Mouse (Mus musculus): ENCODE results near the gene Capn11. TPM values are rescaled to one million over a fixed set of nuclear protein-coding genes. Genes with fewer than 3 reads are reported as not detected.

Gene Capn11
- polyA plus RNA-seq, 1 experiment from 2014 or later, result 0.12 TPM

DNA sequence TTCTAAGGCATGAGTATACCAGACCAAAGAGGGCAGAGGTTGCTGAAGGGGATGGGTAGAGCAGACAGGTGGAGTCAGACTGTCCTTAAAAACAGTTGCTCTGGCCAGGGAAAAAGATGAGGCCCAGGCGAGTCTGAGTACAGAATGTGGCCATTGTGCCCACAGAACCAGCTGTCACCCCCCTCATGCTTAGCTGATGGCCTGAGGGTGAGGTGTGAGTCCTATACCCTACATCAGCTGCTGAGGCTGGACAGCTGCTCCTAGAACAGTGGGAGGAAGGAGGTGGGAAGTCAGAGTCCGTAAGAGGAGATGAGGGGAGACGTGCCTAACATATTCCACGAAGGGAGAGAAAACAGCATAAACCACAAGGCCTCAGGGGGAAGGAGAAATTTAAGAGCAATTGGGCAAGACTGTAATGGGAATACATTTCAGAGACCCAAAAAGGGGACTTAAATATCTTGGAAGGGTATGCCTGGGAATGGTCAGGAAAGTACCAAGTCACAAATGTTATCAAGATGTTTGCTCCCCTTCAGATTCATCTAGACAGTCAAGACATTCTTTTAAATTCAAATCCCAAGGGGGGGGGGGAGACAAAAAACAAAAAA lies 43.0 kb downstream of the Capn11 start:
- H3K4me2 ChIP-seq (ENCODE audit: low read length), result no peak overlapping the region
- H3K27ac ChIP-seq (replicated peaks in 1 of 2; ENCODE audit: control insufficient read depth in 1 of 2, insufficient read depth in 1 of 2, low read depth in 2 of 2, low read length in 2 of 2), result no peak overlapping the region
- no peak overlapping the region for H3K9ac ChIP-seq (ENCODE audit: low read length)
- no peaks in the 10 kb centered on the region for H3K9me3 ChIP-seq (ENCODE audit: control insufficient read depth, low read length)
- WGBS, result 55% methylated on average over 4 of the region's 4 CpGs
- no peak overlapping the region for H3K4me3 ChIP-seq (ENCODE audit: control insufficient read depth in 1 of 2, insufficient read depth in 1 of 2, low read depth in 1 of 2, low read length in 2 of 2)
- ATAC-seq (ENCODE audit: insufficient number of reproducible peaks, insufficient read depth, low FRiP score, low read depth), result no peak
- H3K27me3 ChIP-seq (ENCODE audit: control insufficient read depth, insufficient read depth, low read length), result no peaks in the 10 kb centered on the region
- H3K4me1 ChIP-seq (ENCODE audit: control insufficient read depth in 2 of 2, insufficient read depth in 2 of 2, low read length in 2 of 2), result peaks cover 14 to 15% of the 10 kb centered on the region in 2 experiments
- H3K36me3 ChIP-seq (ENCODE audit: control insufficient read depth, insufficient read depth, low read length), result no peaks in the 10 kb centered on the region

DNA sequence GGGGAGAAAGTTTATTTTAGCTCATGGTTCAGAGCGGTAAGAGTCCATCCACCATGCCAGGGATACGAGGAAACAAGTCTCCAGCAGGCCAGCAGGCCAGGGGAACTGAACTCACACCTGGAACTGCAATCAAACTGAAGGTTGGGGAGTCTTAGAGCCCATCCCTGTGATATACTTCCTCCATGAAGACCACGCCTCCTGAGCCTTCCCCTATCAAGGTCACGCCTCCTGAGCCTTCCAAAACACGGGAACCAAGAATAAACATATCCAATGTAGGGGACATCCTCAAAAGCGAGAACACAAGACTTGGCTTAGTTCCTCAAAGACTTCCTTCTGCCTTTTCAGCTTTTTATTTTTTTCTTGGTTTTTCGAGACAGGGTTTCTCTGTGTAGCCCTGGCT lies 46.2 kb downstream of the Capn11 start:
- no peak overlapping the region for H3K27ac ChIP-seq (replicated peaks in 1 of 2; ENCODE audit: control insufficient read depth in 1 of 2, insufficient read depth in 1 of 2, low read depth in 2 of 2, low read length in 2 of 2)
- no peak for ATAC-seq (ENCODE audit: insufficient number of reproducible peaks, insufficient read depth, low FRiP score, low read depth)
- H3K9me3 ChIP-seq (ENCODE audit: control insufficient read depth, low read length), result no peaks in the 10 kb centered on the region
- H3K9ac ChIP-seq (ENCODE audit: low read length), result no peak overlapping the region
- no peak overlapping the region for H3K4me3 ChIP-seq (ENCODE audit: control insufficient read depth in 1 of 2, insufficient read depth in 1 of 2, low read depth in 1 of 2, low read length in 2 of 2)
- H3K36me3 ChIP-seq (ENCODE audit: control insufficient read depth, insufficient read depth, low read length), result no peaks in the 10 kb centered on the region
- peaks cover 4 to 6% of the 10 kb centered on the region in 2 experiments; a peak in 3 of 4 replicates for H3K4me1 ChIP-seq (ENCODE audit: control insufficient read depth in 2 of 2, insufficient read depth in 2 of 2, low read length in 2 of 2)
- no peaks in the 10 kb centered on the region for H3K27me3 ChIP-seq (ENCODE audit: control insufficient read depth, insufficient read depth, low read length)
- WGBS, result 82% methylated on average over 7 of the region's 7 CpGs
- no peak overlapping the region for H3K4me2 ChIP-seq (ENCODE audit: low read length)

DNA sequence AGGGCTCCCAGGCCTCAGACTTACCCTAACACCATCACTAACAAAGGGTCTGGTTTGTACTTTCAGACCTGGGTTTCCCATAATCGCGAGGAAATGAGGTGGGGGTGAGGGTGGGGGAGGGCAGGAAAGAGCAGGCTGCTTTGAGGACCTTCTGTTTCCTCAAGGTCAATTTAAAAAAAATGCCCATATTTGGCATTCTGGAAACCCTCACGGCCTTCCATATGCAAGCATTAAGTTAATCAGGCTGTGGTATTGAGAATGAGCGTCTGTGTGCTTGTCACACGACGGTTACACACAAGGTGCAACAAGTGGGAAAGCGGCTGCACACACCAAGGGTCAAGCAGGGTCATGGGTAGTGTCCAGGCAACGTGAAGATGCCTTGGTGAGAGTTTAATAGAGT lies 47.1 kb downstream of the Capn11 start:
- H3K9ac ChIP-seq (ENCODE audit: low read length), result no peak overlapping the region
- H3K27me3 ChIP-seq (ENCODE audit: control insufficient read depth, insufficient read depth, low read length), result no peaks in the 10 kb centered on the region
- no peak for ATAC-seq (ENCODE audit: insufficient number of reproducible peaks, insufficient read depth, low FRiP score, low read depth)
- 64% methylated on average over 8 of the region's 8 CpGs for WGBS
- H3K4me1 ChIP-seq (ENCODE audit: control insufficient read depth in 2 of 2, insufficient read depth in 2 of 2, low read length in 2 of 2), result peaks cover 4 to 6% of the 10 kb centered on the region in 2 experiments; a peak in 3 of 4 replicates
- peaks cover 4% of the 10 kb centered on the region; the same call in 1 of the 2 replicates for H3K9me3 ChIP-seq (ENCODE audit: control insufficient read depth, low read length)
- no peaks in the 10 kb centered on the region for H3K36me3 ChIP-seq (ENCODE audit: control insufficient read depth, insufficient read depth, low read length)
- H3K27ac ChIP-seq (replicated peaks in 1 of 2; ENCODE audit: control insufficient read depth in 1 of 2, insufficient read depth in 1 of 2, low read depth in 2 of 2, low read length in 2 of 2), result no peak overlapping the region
- H3K4me3 ChIP-seq (ENCODE audit: control insufficient read depth in 1 of 2, insufficient read depth in 1 of 2, low read depth in 1 of 2, low read length in 2 of 2), result no peak overlapping the region
- no peak overlapping the region for H3K4me2 ChIP-seq (ENCODE audit: low read length)

DNA sequence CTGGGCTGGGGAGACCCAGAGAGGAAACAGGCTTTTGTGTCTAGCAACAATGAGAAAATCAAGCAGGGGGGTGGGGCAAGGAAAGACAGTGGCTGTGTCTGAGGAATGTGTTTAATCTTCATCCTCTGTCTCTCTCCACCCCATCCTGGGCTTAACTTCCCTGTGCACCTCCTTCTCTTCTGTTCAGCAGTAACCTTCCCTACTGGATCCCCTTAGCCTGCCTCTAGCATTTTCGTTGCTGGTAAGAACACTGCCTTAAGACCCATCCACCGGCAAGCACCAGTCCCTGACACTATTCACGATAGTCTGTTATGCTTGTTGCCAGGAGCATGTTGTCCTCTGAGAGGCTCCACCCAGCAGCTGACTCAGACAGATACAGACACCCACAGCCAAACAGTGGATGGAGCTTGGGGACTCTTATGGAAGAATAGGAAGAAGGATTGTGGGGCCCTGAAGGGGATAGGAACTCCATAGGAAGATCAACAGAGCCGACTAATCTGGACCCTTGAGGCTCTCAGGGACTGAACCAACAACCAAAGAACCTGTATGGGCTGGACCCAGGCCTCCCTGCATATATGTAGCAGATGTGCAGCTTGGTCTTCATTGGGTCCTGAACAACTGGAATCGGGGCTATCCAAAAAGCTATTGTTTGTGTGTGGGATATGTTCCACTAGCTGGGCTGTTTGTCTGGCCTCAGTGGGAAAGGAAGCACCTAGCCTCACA lies 48.8 kb downstream of the Capn11 start:
- no peak overlapping the region for H3K4me2 ChIP-seq (ENCODE audit: low read length)
- no peak overlapping the region for H3K9ac ChIP-seq (ENCODE audit: low read length)
- peak overlapping the region; percentile 50 to 61; a peak in 3 of 4 replicates for H3K27ac ChIP-seq (replicated peaks in 1 of 2; ENCODE audit: control insufficient read depth in 1 of 2, insufficient read depth in 1 of 2, low read depth in 2 of 2, low read length in 2 of 2)
- H3K36me3 ChIP-seq (ENCODE audit: control insufficient read depth, insufficient read depth, low read length), result no peaks in the 10 kb centered on the region
- WGBS, result 18% methylated on average over 5 of the region's 5 CpGs
- no peaks in the 10 kb centered on the region for H3K27me3 ChIP-seq (ENCODE audit: control insufficient read depth, insufficient read depth, low read length)
- peak; percentile 35; the same call in 1 of the 2 replicates for ATAC-seq (ENCODE audit: insufficient number of reproducible peaks, insufficient read depth, low FRiP score, low read depth)
- H3K4me3 ChIP-seq (ENCODE audit: control insufficient read depth in 1 of 2, insufficient read depth in 1 of 2, low read depth in 1 of 2, low read length in 2 of 2), result no peak overlapping the region
- H3K9me3 ChIP-seq (ENCODE audit: control insufficient read depth, low read length), result peaks cover 4% of the 10 kb centered on the region; the same call in 1 of the 2 replicates
- H3K4me1 ChIP-seq (ENCODE audit: control insufficient read depth in 2 of 2, insufficient read depth in 2 of 2, low read length in 2 of 2), result peaks cover 4 to 6% of the 10 kb centered on the region in 2 experiments; a peak in 3 of 4 replicates

DNA sequence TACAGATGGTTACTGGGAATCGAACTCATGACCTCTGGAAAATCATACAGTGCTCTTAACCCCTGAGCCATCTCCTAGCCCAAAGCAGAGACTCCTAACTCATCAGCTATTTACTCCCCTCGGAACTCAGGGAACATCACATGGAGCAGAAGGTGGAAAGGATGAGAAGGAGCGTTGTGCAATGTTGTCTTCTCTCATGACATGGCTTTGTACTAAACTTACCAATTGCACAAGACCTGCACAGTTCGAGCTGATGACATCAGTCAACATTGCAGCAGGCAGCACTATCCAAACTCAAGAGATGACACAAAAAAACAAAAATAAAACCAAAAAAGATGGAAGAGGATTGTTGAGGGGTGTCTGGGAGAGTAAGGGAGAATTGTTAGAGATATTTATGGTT lies 50.7 kb downstream of the Capn11 start:
- Histone ChIP-seq H3K4me2 (ENCODE audit: low read length) (no peak overlapping the region), H3K36me3 (ENCODE audit: control insufficient read depth, insufficient read depth, low read length) (no peaks in the 10 kb centered on the region), H3K9ac (ENCODE audit: low read length) (no peak overlapping the region), H3K4me1 (ENCODE audit: control insufficient read depth in 2 of 2, insufficient read depth in 2 of 2, low read length in 2 of 2) (peaks cover 4 to 6% of the 10 kb centered on the region in 2 experiments; a peak in 3 of 4 replicates), H3K27me3 (ENCODE audit: control insufficient read depth, insufficient read depth, low read length) (no peaks in the 10 kb centered on the region), H3K27ac (replicated peaks in 1 of 2; ENCODE audit: control insufficient read depth in 1 of 2, insufficient read depth in 1 of 2, low read depth in 2 of 2, low read length in 2 of 2) (no peak overlapping the region), H3K4me3 (ENCODE audit: control insufficient read depth in 1 of 2, insufficient read depth in 1 of 2, low read depth in 1 of 2, low read length in 2 of 2) (no peak overlapping the region), H3K9me3 (ENCODE audit: control insufficient read depth, low read length) (peaks cover 4% of the 10 kb centered on the region; the same call in 1 of the 2 replicates)
- 84% methylated on average over 4 of the region's 4 CpGs for WGBS
- ATAC-seq (ENCODE audit: insufficient number of reproducible peaks, insufficient read depth, low FRiP score, low read depth), result no peak

DNA sequence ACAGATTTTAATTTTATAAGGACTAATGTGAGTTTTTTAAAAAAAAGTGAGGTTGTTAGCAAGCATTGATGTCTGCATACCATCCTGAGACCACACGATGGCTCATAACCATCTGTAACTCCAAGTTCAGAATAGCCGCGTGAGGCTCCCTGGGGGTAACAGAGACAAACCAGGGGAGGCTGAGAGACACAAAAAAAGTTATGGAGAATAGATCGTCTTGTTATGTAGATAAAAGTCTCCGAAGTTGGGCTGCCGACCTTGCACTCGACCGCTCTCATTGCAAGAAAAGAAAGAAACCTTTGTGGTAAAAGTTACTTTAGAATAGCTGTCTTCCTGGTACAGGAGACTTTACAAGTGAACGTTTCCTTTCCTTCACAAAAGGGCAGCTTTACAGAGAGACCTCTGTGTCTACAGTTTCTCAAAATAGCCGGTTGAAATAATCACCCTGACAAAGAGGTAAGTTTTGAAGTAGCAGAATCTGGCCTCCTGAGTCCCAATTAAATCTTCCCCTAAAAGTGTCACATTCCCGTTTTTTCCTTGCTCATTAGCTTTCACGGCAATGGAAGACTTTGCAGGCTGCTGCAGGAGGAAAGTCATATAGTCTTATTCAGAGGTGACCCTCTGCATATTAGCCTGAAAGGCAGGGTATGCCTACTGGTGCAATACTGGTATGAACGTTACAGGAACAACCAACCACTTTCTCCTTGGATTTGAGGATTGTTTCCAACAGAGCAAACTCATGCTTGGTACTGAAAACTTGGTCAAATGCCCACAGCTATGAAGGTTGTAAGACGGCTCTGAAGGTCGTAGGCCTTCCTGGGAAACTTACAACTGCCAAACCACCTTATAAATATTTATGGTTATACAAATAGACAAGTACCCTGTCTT lies 51.9 kb downstream of the Capn11 start:
- no peaks in the 10 kb centered on the region for H3K27me3 ChIP-seq (ENCODE audit: control insufficient read depth, insufficient read depth, low read length)
- no peak overlapping the region for H3K27ac ChIP-seq (replicated peaks in 1 of 2; ENCODE audit: control insufficient read depth in 1 of 2, insufficient read depth in 1 of 2, low read depth in 2 of 2, low read length in 2 of 2)
- no peak overlapping the region for H3K9ac ChIP-seq (ENCODE audit: low read length)
- peaks cover 4% of the 10 kb centered on the region; the same call in 1 of the 2 replicates for H3K9me3 ChIP-seq (ENCODE audit: control insufficient read depth, low read length)
- H3K4me2 ChIP-seq (ENCODE audit: low read length), result no peak overlapping the region
- peaks cover 5 to 6% of the 10 kb centered on the region in 2 experiments; a peak in 3 of 4 replicates for H3K4me1 ChIP-seq (ENCODE audit: control insufficient read depth in 2 of 2, insufficient read depth in 2 of 2, low read length in 2 of 2)
- no peak for ATAC-seq (ENCODE audit: insufficient number of reproducible peaks, insufficient read depth, low FRiP score, low read depth)
- no peak overlapping the region for H3K4me3 ChIP-seq (ENCODE audit: control insufficient read depth in 1 of 2, insufficient read depth in 1 of 2, low read depth in 1 of 2, low read length in 2 of 2)
- H3K36me3 ChIP-seq (ENCODE audit: control insufficient read depth, insufficient read depth, low read length), result no peaks in the 10 kb centered on the region
- 80% methylated on average over 15 of the region's 15 CpGs for WGBS

DNA sequence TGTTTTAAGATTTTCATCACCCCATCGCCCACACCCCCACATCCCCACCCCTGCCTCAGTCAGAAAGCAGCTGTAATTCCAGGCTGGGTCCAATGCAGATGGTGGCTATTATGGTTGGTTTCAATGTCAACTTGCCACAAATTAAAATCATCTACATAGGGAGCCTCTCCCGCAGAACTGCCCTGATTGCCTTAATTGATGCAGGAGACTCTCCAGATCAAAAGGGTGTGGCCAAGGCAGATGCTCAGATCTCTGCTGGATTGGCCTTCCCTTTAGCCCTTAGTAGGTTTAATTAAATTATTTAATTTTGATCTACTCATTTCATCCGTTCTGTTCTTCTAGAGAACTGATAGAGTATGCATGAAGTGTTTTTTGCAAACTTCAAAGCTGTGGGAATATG lies 56.1 kb downstream of the Capn11 start:
- H3K4me1 ChIP-seq (ENCODE audit: control insufficient read depth in 2 of 2, insufficient read depth in 2 of 2, low read length in 2 of 2), result peaks cover 15 to 25% of the 10 kb centered on the region in 2 experiments
- no peak for ATAC-seq (ENCODE audit: insufficient number of reproducible peaks, insufficient read depth, low FRiP score, low read depth)
- H3K4me2 ChIP-seq (ENCODE audit: low read length), result no peak overlapping the region
- H3K9ac ChIP-seq (ENCODE audit: low read length), result no peak overlapping the region
- WGBS, result 88% methylated on average over 3 of the region's 3 CpGs
- H3K9me3 ChIP-seq (ENCODE audit: control insufficient read depth, low read length), result peaks cover 4% of the 10 kb centered on the region; the same call in 1 of the 2 replicates
- H3K36me3 ChIP-seq (ENCODE audit: control insufficient read depth, insufficient read depth, low read length), result no peaks in the 10 kb centered on the region
- no peaks in the 10 kb centered on the region for H3K27me3 ChIP-seq (ENCODE audit: control insufficient read depth, insufficient read depth, low read length)
- H3K4me3 ChIP-seq (ENCODE audit: control insufficient read depth in 1 of 2, insufficient read depth in 1 of 2, low read depth in 1 of 2, low read length in 2 of 2), result no peak overlapping the region
- H3K27ac ChIP-seq (replicated peaks in 1 of 2; ENCODE audit: control insufficient read depth in 1 of 2, insufficient read depth in 1 of 2, low read depth in 2 of 2, low read length in 2 of 2), result no peak overlapping the region

All from heart, embryonic 14.5 days (tissue).